Mouse (Mus musculus) G1E (cell line): ENCODE measurements around the gene Fam78a. TPM values are rescaled to one million over a fixed set of nuclear protein-coding genes. Genes with fewer than 3 reads are reported as not detected.

Experiments
- ATAC-seq: 2 replicates; pipeline ENCODE4 v1.8.0; 2016; ENCODE audit warnings: mild to moderate bottlenecking; ENCODE audit not compliant: insufficient number of reproducible peaks, poor library complexity, low FRiP score, severe bottlenecking; ENCODE audit errors: extremely low read depth
- DNase-seq: peaks from one replicate; pipeline ENCODE4 v3.0.0; 2012; ENCODE audit warnings: low spot score
- H3K27me3 ChIP-seq: 2 replicates; pipeline ENCODE4 v1.6.1; 2012; ENCODE audit warnings: mild to moderate bottlenecking, low read length, inconsistent platforms; ENCODE audit not compliant: insufficient read depth
- H3K36me3 ChIP-seq: replicated peaks from 2 replicates; pipeline ENCODE3; 2012; ENCODE audit warnings: mild to moderate bottlenecking, inconsistent platforms
- H3K4me1 ChIP-seq: 2 replicates; pipeline ENCODE4 v1.6.1; 2012; ENCODE audit warnings: low read depth, low read length, inconsistent platforms, mixed read lengths; ENCODE audit not compliant: insufficient read depth
- H3K4me3 ChIP-seq: 2 replicates; pipeline ENCODE4 v1.5.1; 2012; ENCODE audit warnings: low read depth, mild to moderate bottlenecking, inconsistent platforms, low read length, moderate library complexity, mixed read lengths
- H3K9me3 ChIP-seq: replicated peaks from 2 replicates; pipeline ENCODE4 v1.6.1; 2012; ENCODE audit warnings: inconsistent platforms
- CTCF ChIP-seq: IDR thresholded peaks from 2 replicates; pipeline ENCODE4 v1.5.1; 2012; ENCODE audit warnings: low read depth, low read length, inconsistent platforms, mixed read lengths
- GATA1 ChIP-seq: IDR thresholded peaks from 2 replicates; pipeline ENCODE4 v1.6.1; 2012; ENCODE audit warnings: borderline replicate concordance, low read length, inconsistent platforms, mixed read lengths
- GATA2 ChIP-seq: IDR thresholded peaks from 2 replicates; pipeline ENCODE4 v1.6.1; 2012; ENCODE audit warnings: low read depth, low read length, inconsistent platforms, borderline replicate concordance
- POLR2AphosphoS5 ChIP-seq: IDR thresholded peaks from 2 replicates; pipeline ENCODE4 v1.6.1; 2012; ENCODE audit warnings: low read depth, low read length, inconsistent platforms; ENCODE audit not compliant: insufficient replicate concordance
- TAL1 ChIP-seq: conservative IDR thresholded peaks from 2 replicates; pipeline ENCODE4 v1.6.1; 2012; ENCODE audit warnings: low read depth, low read length, inconsistent platforms, mixed read lengths
- polyA plus RNA-seq: library from polyadenylated mRNA; stranded (reverse); fragments of >175 nt; gene quantifications from 2 replicates; pipeline ENCODE4 v1.2.3, GENCODE M21; 2012
- total RNA-seq, 2 experiments: library from RNA; stranded (forward) in 1 of 2; stranded (reverse) in 1 of 2; fragments of 200-1000 nt in 1 of 2; fragments of >200 nt in 1 of 2; fragmentation: Nextera tagmentation in 1 of 2; gene quantifications; 2 replicates each; pipeline ENCODE4 v1.2.3; 2014 to 2017

Fam78a gene
- total and polyA plus RNA-seq, 3 experiments: 21.7 to 54.5 (median 25.3) TPM

DNA sequence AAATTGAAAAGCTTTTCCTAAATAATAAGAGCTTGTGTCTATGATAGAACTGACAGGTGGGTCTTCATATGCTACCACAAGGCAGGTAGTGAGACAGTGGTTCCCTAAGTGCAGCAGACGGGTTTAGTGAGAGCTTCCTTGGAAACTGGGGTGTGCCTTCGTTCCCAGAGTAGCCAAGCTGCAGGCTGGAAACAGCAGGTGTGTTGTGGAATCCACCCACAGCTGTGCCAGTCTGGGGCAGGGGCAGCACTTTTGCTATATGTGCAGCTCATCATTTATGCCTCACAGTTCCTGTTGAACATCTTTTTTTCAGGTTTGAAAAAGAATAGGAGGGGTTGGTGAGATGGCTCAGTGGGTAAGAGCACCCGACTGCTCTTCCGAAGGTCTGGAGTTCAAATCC, 60.3 kb downstream of the Fam78a start:
- no peak for ATAC-seq
- H3K4me1 ChIP-seq: no peaks in the 10 kb centered on the region
- H3K36me3 ChIP-seq: peaks cover 94% of the 10 kb centered on the region

DNA sequence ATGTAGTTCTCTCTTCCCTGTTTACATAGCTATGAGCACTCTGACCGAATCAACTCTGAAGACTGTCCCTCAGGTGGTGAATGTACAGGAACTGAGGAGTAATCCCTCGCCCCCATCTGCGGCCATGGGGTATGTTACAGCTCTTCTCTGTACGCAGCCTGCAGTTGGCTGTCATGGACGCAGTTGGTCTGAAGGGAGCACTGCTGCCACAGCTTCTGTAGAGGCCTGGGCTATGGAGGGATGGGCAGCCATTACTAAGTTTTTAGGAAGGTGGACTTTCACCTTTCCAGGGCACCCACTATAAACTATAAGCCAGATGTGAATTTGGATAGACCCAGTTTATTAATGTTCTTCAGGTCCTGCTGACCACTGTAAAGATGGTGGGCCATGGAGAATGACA, 64.4 kb downstream of the Fam78a start:
- H3K27me3 ChIP-seq: no peaks in the 10 kb centered on the region
- no peak for ATAC-seq
- no peak for DNase-seq
- no peaks in the 10 kb centered on the region for H3K9me3 ChIP-seq
- no peak overlapping the region for H3K4me3 ChIP-seq
- H3K4me1 ChIP-seq: no peaks in the 10 kb centered on the region
- peaks cover 97% of the 10 kb centered on the region for H3K36me3 ChIP-seq
- TF ChIP-seq TAL1: no peak
- no peak for TF ChIP-seq GATA2
- TF ChIP-seq CTCF: no peak
- no peak for TF ChIP-seq GATA1
- no peak for TF ChIP-seq POLR2AphosphoS5

More for the DNA sequence above, 60.3 kb downstream of the Fam78a start:
- TF ChIP-seq TAL1: no peak
- no peaks in the 10 kb centered on the region for H3K9me3 ChIP-seq
- no peak overlapping the region for H3K4me3 ChIP-seq
- H3K27me3 ChIP-seq: no peaks in the 10 kb centered on the region
- no peak for DNase-seq

DNA sequence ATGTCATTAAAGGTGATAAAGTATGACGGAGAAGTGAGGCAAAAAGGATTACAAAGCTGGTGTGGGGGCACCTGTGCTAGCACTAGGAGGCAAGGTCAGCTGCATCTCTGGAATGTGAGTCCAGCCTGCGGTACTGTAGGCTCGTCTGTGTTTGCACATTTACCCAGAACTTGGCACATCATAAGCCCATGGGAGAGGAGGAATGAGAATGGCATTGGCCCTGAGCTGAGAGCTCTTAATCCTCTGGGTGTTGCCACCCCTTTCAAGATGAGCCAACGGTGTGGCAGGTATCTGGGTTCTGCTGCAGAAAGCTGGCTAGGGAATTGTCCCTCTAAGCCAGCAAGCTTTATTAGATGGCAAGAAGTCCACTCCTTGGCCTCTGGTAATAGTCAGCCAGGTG, 65.0 kb downstream of the Fam78a start:
- Histone ChIP-seq H3K27me3 (no peaks in the 10 kb centered on the region), H3K36me3 (peaks cover 97% of the 10 kb centered on the region), H3K9me3 (no peaks in the 10 kb centered on the region), H3K4me1 (no peaks in the 10 kb centered on the region), H3K4me3 (no peak overlapping the region)
- DNase-seq: no peak
- no peak for TF ChIP-seq GATA2
- ATAC-seq: no peak

DNA sequence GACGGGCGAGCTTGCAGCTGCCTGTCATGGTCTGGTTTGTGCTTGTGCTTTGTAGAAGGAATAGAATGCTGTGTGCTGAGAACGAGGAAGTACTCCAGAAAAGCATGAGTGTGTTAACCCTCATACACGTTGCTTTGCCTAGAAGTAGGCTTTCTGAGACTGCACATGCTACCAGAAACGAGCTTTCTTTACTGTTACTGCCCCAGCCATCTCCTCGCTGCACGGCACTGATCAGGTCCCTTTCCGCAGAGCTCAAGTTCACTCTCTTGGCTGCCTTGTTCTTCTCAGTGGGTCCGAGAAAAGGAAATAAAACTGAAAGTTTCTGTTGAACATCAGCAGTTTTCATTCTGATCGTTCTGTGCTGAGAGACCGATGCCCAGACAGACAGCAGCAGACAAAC, 75.9 kb downstream of the Fam78a start:
- TF ChIP-seq POLR2AphosphoS5 (no peak), GATA1 (no peak), CTCF (no peak), GATA2 (no peak)
- Histone ChIP-seq H3K9me3 (no peaks in the 10 kb centered on the region), H3K4me3 (no peak overlapping the region), H3K36me3 (peaks cover 96% of the 10 kb centered on the region), H3K4me1 (peaks cover 3% of the 10 kb centered on the region; the same call in 1 of the 2 replicates), H3K27me3 (no peaks in the 10 kb centered on the region)
- DNase-seq: no peak
- ATAC-seq: no peak

DNA sequence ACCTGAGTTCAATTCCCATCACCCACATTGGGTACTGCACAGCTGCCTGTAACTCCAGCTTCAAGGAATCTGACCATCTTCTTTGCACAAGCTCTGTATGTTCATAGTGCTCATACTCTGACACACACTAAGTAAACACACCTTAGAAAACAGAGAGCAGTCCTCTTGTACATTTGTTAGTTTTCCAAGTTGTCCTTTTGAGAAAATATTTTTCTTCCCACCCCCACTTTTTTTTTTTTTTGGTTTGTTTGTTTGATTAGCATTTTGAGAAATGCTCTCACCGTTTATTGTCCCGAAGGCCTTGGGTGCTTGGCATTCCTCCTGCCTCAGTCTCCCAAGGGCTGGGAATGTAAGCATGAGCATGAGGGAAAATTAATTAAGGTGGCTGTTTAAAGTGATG, 76.3 kb downstream of the Fam78a start:
- peaks cover 3% of the 10 kb centered on the region; the same call in 1 of the 2 replicates for H3K4me1 ChIP-seq
- TF ChIP-seq GATA1 (no peak), GATA2 (no peak), TAL1 (no peak), CTCF (no peak), POLR2AphosphoS5 (no peak)
- ATAC-seq: no peak
- H3K27me3 ChIP-seq: no peaks in the 10 kb centered on the region
- DNase-seq: no peak
- peaks cover 96% of the 10 kb centered on the region for H3K36me3 ChIP-seq
- H3K9me3 ChIP-seq: no peaks in the 10 kb centered on the region
- no peak overlapping the region for H3K4me3 ChIP-seq

Other genes starting within 250 kb of the Fam78a start
- gene Fibcd1, start 238.9 kb downstream of the Fam78a start, total RNA-seq (2014; fragmentation: Nextera tagmentation): not detected in 2 replicates
- gene Fibcd1, start 238.9 kb downstream of the Fam78a start, total RNA-seq (2017): 0.11 TPM in 1 of 2 replicates, not detected in the other
- not detected in 2 replicates for gene Fibcd1, start 238.9 kb downstream of the Fam78a start, polyA plus RNA-seq
- not detected in 2 replicates for gene Lamc3, start 197.6 kb downstream of the Fam78a start, total RNA-seq (2014; fragmentation: Nextera tagmentation)
- gene Lamc3, start 197.6 kb downstream of the Fam78a start, total RNA-seq (2017): not detected in 2 replicates
- not detected in 2 replicates for gene Lamc3, start 197.6 kb downstream of the Fam78a start, polyA plus RNA-seq
- not detected in 2 replicates for gene Aif1l, start 134.7 kb downstream of the Fam78a start, total RNA-seq (2014; fragmentation: Nextera tagmentation)
- gene Aif1l, start 134.7 kb downstream of the Fam78a start, total RNA-seq (2017): 0.22 and 0.23 TPM in 2 replicates
- gene Aif1l, start 134.7 kb downstream of the Fam78a start, polyA plus RNA-seq: not detected in 2 replicates
- gene Nup214, start 110.4 kb downstream of the Fam78a start, total RNA-seq (2014; fragmentation: Nextera tagmentation): 90.8 and 103 TPM in 2 replicates
- gene Nup214, start 110.4 kb downstream of the Fam78a start, total RNA-seq (2017): 49.4 and 55.5 TPM in 2 replicates
- gene Nup214, start 110.4 kb downstream of the Fam78a start, polyA plus RNA-seq: 20.2 and 33.1 TPM in 2 replicates
- not detected in 2 replicates for gene Plpp7, start 10.7 kb upstream of the Fam78a start, total RNA-seq (2014; fragmentation: Nextera tagmentation)
- gene Plpp7, start 10.7 kb upstream of the Fam78a start, total RNA-seq (2017): 0.41 and 0.44 TPM in 2 replicates
- 0.42 and 0.44 TPM in 2 replicates for gene Plpp7, start 10.7 kb upstream of the Fam78a start, polyA plus RNA-seq
- 147 and 160 TPM in 2 replicates for gene Prrc2b, start 66.2 kb upstream of the Fam78a start, total RNA-seq (2014; fragmentation: Nextera tagmentation)
- gene Prrc2b, start 66.2 kb upstream of the Fam78a start, total RNA-seq (2017): 16.0 and 17.1 TPM in 2 replicates
- gene Prrc2b, start 66.2 kb upstream of the Fam78a start, polyA plus RNA-seq: 90.5 and 103 TPM in 2 replicates
- gene Pomt1, start 151.7 kb upstream of the Fam78a start, total RNA-seq (2014; fragmentation: Nextera tagmentation): 25.8 and 31.8 TPM in 2 replicates
- gene Pomt1, start 151.7 kb upstream of the Fam78a start, total RNA-seq (2017): 15.0 and 17.7 TPM in 2 replicates
- gene Pomt1, start 151.7 kb upstream of the Fam78a start, polyA plus RNA-seq: 12.3 and 12.8 TPM in 2 replicates
- gene Uck1, start 175.3 kb upstream of the Fam78a start, total RNA-seq (2014; fragmentation: Nextera tagmentation): 26.1 and 50.0 TPM in 2 replicates
- 41.7 and 42.5 TPM in 2 replicates for gene Uck1, start 175.3 kb upstream of the Fam78a start, total RNA-seq (2017)
- gene Uck1, start 175.3 kb upstream of the Fam78a start, polyA plus RNA-seq: 53.2 and 56.1 TPM in 2 replicates
- gene Golga2, start 202.5 kb upstream of the Fam78a start, total RNA-seq (2014; fragmentation: Nextera tagmentation): 19.5 and 24.5 TPM in 2 replicates
- 35.2 and 35.6 TPM in 2 replicates for gene Golga2, start 202.5 kb upstream of the Fam78a start, total RNA-seq (2017)
- 20.8 and 24.3 TPM in 2 replicates for gene Golga2, start 202.5 kb upstream of the Fam78a start, polyA plus RNA-seq
- 150 and 164 TPM in 2 replicates for gene Swi5, start 203.2 kb upstream of the Fam78a start, total RNA-seq (2014; fragmentation: Nextera tagmentation)
- gene Swi5, start 203.2 kb upstream of the Fam78a start, total RNA-seq (2017): 482 and 488 TPM in 2 replicates
- 351 and 432 TPM in 2 replicates for gene Swi5, start 203.2 kb upstream of the Fam78a start, polyA plus RNA-seq